Mouse (Mus musculus): ENCODE measurements around the gene Gm44965.

Gm44965 gene

GRCm38 (mm10) chr6:48627511-48627924, 33.8 kb downstream of the Gm44965 start:
- DNase-seq: no peak

- no peak for DNase-seq
Observed at GRCm38 (mm10) chr6:48628377-48628776, 34.6 kb downstream of the Gm44965 start.

- DNase-seq: no peak
Observed at GRCm38 (mm10) chr6:48628808-48629660, 35.3 kb downstream of the Gm44965 start.

DNA sequence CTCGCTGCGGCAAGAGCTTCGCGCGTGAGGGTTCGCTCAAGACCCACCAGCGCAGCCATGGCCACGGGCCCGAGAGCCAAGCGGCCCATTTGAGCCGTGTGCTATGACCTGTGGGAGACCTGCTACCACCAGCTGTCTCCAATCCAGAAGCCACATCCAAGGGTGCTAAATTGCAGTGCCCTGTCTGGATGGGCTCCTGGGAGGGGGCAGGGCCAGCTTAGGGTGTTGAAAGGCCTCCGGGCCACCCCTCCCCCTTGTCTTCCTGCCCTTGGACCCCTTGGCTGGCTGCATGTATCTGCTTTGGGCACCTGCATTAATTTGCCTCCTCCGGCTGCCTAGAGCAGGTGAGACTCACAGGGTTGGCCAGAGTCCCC, 35.9 kb downstream of the Gm44965 start:
- DNase-seq: no peak

- DNase-seq: no peak
Observed at GRCm38 (mm10) chr6:48630831-48631230, 37.1 kb downstream of the Gm44965 start.

DNA sequence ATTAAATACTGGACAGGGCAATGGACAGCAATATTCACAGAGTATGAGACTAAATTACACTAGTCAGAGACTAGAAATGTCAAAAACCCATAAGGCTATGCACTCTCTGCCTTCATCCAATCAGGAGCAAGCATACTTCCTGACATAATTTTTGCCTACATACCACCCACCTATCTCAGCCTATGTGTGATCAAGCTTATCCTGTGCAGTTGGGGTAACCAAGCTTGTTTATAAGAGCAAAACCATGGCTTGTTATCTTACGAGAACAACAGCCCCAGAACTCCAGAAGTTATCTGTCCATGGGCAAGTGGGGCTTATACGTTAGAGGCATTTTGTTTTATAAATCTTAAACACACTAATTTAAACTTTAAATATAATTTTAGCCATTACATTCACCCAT, 41.4 kb downstream of the Gm44965 start:
- DNase-seq: no peak

GRCm38 (mm10) chr6:48636515-48636914, 42.8 kb downstream of the Gm44965 start:
- no peak for DNase-seq

GRCm38 (mm10) chr6:48637811-48638500, 44.2 kb downstream of the Gm44965 start:
- no peak for DNase-seq

DNA sequence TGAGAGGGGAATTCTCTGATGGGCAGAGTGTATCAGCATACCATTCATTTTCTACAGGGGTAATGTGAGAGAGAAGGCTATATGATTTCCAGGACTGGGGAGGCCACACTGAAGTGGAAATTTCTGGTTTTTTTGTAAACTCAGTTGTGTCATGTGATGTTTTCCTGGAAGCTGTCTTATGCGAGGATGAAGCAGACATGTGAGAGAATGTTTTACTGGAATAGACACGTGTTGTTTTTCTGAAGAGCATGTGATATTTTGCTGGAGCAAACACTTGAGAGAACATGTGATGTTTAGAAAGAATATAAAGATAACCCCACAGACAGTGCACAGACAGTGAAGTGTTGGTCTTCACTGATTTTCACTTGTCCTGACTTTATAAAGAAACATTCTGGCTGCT, 44.8 kb downstream of the Gm44965 start:
- DNase-seq: no peak

DNA sequence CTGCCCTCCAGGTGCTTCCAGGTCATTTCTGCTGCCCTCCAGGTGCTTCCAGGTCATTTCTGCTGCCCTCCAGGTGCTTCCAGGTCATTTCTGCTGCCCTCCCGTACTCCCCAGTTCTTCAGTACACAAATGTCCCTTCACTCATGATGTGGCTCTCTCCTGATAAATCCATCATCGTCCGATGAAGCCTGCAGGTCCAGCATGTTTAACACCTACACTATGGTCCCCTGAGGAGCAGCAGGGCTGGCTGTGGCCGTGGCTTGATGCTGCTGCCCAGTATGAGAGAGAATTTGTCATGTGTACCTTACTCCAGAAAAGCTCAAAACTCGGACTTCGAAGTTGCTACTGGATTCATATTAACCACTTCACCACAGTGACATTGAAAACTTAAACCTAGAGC, 47.6 kb downstream of the Gm44965 start:
- no peak for DNase-seq

GRCm38 (mm10) chr6:48642764-48643292, 49.1 kb downstream of the Gm44965 start:
- peak; percentile 67 for DNase-seq

GRCm38 (mm10) chr6:48645660-48646308, 52.0 kb downstream of the Gm44965 start:
- peak; percentile 84 for DNase-seq

DNA sequence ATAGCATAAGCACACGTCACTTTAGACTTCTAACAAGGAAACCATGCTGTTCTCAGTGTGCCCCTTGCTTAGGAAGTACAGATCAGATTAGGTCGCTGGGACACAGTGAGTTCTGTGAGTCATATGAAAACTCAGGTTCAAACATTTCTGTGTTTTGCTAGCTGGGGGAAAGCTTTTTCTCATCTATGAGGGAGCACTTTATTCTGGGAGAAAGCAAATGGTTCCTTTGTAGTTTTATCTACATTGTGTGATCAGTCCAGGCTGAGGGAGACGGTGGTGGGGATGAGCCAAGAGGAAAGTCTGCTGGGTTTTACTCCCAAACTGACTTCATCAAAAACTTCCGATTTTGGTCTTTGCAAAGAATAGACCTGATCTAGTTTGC, 52.6 kb downstream of the Gm44965 start:
- DNase-seq: no peak

DNA sequence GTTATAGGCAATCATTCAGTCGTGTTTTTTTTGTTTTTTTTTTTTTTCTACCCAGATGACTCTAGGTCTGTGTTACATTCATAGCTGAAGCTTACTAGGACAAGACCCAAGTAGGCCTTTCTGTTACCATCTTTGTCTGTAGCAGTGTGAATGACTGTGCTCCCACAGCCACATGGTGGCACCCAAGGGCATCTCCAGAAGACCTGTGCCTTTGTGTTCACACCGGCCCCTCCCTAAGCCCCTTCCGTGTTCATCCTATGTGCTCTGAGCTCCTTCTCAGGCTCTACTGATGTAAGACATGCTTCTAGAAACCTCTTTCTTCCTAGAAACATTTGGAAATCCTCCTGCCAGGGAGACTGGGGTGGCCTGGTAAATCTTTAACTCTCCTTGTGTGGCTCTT, 53.3 kb downstream of the Gm44965 start, which contains the start of gene Gimap8:
Gene Gimap8, plus strand, starts transcription at position 240 of the 400 bp plus-strand sequence.
- peak; percentile 85 for DNase-seq

DNA sequence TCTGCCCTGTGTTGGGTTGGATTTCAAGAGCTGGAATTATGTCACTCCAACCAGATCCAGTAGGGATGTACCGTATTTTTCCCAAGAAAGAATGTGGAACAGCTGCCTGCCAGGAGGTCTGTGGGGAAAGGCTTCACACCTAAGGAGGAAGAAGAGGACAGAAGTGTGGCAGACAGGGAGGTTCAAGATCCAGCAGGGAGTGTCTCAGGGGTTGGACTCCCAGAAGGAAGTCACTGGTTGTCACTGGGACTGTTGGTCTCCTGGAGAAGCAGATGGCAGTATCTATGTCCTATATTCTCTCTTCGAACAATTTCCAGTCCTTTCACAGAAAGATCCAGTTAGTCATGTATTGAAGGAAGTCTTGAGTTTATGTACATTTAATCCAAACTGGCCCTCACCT, 53.9 kb downstream of the Gm44965 start:
- no peak for DNase-seq

GRCm38 (mm10) chr6:48648779-48649178, 55.0 kb downstream of the Gm44965 start:
- no peak for DNase-seq

- no peak for DNase-seq
Observed at GRCm38 (mm10) chr6:48650041-48650440, 56.3 kb downstream of the Gm44965 start.

- no peak for DNase-seq
Observed at GRCm38 (mm10) chr6:48658721-48659120, 65.0 kb downstream of the Gm44965 start.

DNA sequence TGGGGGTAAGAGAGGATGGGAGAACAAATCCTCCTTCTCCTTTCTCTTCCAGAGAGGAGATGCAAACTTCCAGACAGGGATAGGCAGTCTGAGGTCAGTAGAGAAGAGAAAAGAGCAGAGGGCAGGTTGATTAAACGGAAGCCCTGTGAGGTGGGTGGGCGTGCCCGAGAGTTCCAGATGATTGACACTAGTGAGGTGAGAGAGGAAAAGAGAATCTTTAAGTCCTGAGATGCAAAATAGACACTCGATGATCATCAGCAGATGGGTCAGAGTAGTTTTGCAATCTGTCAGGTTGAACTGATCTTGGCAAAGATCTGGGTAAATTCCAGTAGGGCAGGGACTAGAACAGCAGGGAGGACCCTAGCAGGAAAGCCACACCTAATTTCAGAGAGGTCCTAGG, 71.0 kb downstream of the Gm44965 start:
- no peak for DNase-seq

DNA sequence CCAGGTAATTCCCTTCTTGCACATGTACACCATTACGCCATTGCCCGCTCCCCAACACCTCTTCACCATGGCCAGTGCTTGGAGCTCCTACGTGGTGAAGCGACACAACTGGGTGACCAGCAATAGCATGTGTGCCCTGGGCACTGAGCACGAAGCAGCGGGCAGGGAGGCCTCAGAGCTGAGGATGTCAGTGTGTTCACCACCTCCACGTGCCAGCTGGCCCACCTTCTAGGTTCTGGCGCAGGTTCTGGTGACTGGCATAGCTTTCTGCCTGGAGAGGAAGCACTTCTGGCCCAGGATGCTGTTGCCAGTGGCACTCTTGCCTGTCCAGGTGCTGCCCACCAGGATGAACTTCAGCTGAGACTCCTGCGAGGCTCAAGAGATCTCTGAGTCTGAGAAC, 71.7 kb downstream of the Gm44965 start:
- DNase-seq: no peak

DNA sequence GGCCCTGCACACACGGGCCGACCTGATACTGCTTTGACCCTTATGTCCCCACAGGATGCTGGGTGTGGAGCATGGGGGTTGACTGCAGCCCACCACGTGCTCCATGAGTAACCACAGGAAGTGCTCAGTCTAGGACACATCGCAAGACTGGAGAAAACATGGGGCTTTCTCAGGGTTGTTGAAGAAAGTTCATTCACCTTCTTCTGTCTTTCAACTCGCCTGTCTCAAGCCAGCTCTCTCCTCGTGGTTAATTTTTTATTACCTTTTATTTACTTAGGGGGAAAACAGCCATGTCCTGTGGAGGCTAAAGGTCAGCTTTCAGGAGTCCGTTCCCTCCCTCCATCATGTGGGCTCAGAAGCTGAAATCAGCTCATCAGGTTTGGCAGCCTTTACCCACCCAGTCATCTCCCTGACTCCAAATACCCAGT, 72.4 kb downstream of the Gm44965 start:
- no peak for DNase-seq

GRCm38 (mm10) chr6:48668022-48668421, 74.3 kb downstream of the Gm44965 start:
- no peak for DNase-seq
